Mouse (Mus musculus): ENCODE data around the gene Pcsk4.

GRCm38 (mm10) chr10:80302082-80302355 lies 27.3 kb downstream of the Pcsk4 start:
- TF ChIP-seq EP300 (IDR thresholded peaks at IDR 0.05; ENCODE audit: low read depth) (no peak), CTCF (IDR thresholded peaks at IDR 0.05; ENCODE audit: low read depth) (no peak)
